Mouse (Mus musculus) embryonic fibroblast, embryonic 13.5 days (primary cell): ENCODE data around the gene Pmfbp1. TPM values are rescaled to one million over a fixed set of nuclear protein-coding genes. Genes with fewer than 3 reads are reported as not detected.

Experiments
- H3K27ac ChIP-seq: 2 replicates; pipeline ENCODE4 v1.5.1; 2012; ENCODE audit warnings: low read length, control low read depth, inconsistent platforms; ENCODE audit not compliant: insufficient read depth
- H3K4me1 ChIP-seq: 2 replicates; pipeline ENCODE4 v1.6.1; 2011; ENCODE audit warnings: low read length; ENCODE audit not compliant: control insufficient read depth, insufficient read depth
- H3K4me3 ChIP-seq: 2 replicates; pipeline ENCODE4 v1.5.1; 2011; ENCODE audit warnings: mild to moderate bottlenecking, control low read depth, low read length; ENCODE audit not compliant: insufficient read depth
- CTCF ChIP-seq: IDR thresholded peaks from 2 replicates; pipeline ENCODE4 v1.5.1; 2011; ENCODE audit warnings: mild to moderate bottlenecking, control low read depth, low read length, moderate library complexity, borderline replicate concordance; ENCODE audit not compliant: insufficient read depth
- POLR2A ChIP-seq: IDR thresholded peaks from 2 replicates; pipeline ENCODE4 v1.6.1; 2011; ENCODE audit warnings: low read depth, mild to moderate bottlenecking, control low read depth, low read length, moderate library complexity
- polyA plus RNA-seq: library from polyadenylated mRNA; stranded (reverse); fragments of >200 nt; gene quantifications from 2 replicates; pipeline ENCODE4 v1.2.4, GENCODE M21; 2011; ENCODE audit warnings: low read depth; ENCODE audit not compliant: missing spikeins, insufficient read length

Gene Pmfbp1
- polyA plus RNA-seq, 1 experiment = not detected

GRCm38 (mm10) chr8:109465761-109466160 is 28.1 kb upstream of the Pmfbp1 start:
- no peak overlapping the region for H3K4me3 ChIP-seq
- H3K4me1 ChIP-seq = no peaks in the 10 kb centered on the region
- no peak overlapping the region for H3K27ac ChIP-seq
- no peak for TF ChIP-seq POLR2A
- TF ChIP-seq CTCF = no peak

- TF ChIP-seq CTCF (no peak), POLR2A (no peak)
- Histone ChIP-seq H3K4me3 (no peak overlapping the region), H3K27ac (no peak overlapping the region), H3K4me1 (no peaks in the 10 kb centered on the region)
These were observed 26.3 kb upstream of the Pmfbp1 start for GRCm38 (mm10) chr8:109467516-109467915.

GRCm38 (mm10) chr8:109468112-109468511 is 25.7 kb upstream of the Pmfbp1 start:
- H3K4me3 ChIP-seq = no peak overlapping the region
- no peaks in the 10 kb centered on the region for H3K4me1 ChIP-seq
- TF ChIP-seq POLR2A = no peak
- TF ChIP-seq CTCF = no peak
- H3K27ac ChIP-seq = no peak overlapping the region

- Histone ChIP-seq H3K4me1 (no peaks in the 10 kb centered on the region), H3K27ac (no peak overlapping the region), H3K4me3 (no peak overlapping the region)
- TF ChIP-seq CTCF (no peak), POLR2A (no peak)
These were observed 22.0 kb upstream of the Pmfbp1 start for GRCm38 (mm10) chr8:109471876-109472275.

GRCm38 (mm10) chr8:109472400-109472799 is 21.4 kb upstream of the Pmfbp1 start:
- TF ChIP-seq POLR2A (no peak), CTCF (no peak)

GRCm38 (mm10) chr8:109474442-109475121 is 19.2 kb upstream of the Pmfbp1 start:
- no peak overlapping the region for H3K27ac ChIP-seq
- TF ChIP-seq CTCF (no peak), POLR2A (no peak)
- no peak overlapping the region for H3K4me3 ChIP-seq
- H3K4me1 ChIP-seq = no peaks in the 10 kb centered on the region

More at GRCm38 (mm10) chr8:109472400-109472799, 21.4 kb upstream of the Pmfbp1 start:
- Histone ChIP-seq H3K27ac (no peak overlapping the region), H3K4me1 (no peaks in the 10 kb centered on the region), H3K4me3 (no peak overlapping the region)

- TF ChIP-seq POLR2A (no peak), CTCF (no peak)
- Histone ChIP-seq H3K4me1 (no peaks in the 10 kb centered on the region), H3K4me3 (no peak overlapping the region), H3K27ac (no peak overlapping the region)
These were observed 18.4 kb upstream of the Pmfbp1 start for GRCm38 (mm10) chr8:109475436-109475835.

GRCm38 (mm10) chr8:109478586-109478985 is 15.2 kb upstream of the Pmfbp1 start:
- H3K4me1 ChIP-seq = no peaks in the 10 kb centered on the region; the same call in 1 of the 2 replicates
- TF ChIP-seq CTCF (no peak), POLR2A (no peak)
- H3K4me3 ChIP-seq = no peak overlapping the region
- H3K27ac ChIP-seq = no peak overlapping the region

- Histone ChIP-seq H3K4me1 (no peaks in the 10 kb centered on the region; the same call in 1 of the 2 replicates), H3K27ac (no peak overlapping the region), H3K4me3 (no peak overlapping the region)
- TF ChIP-seq CTCF (no peak), POLR2A (no peak)
These were observed 9.1 kb upstream of the Pmfbp1 start for GRCm38 (mm10) chr8:109484741-109485140.

GRCm38 (mm10) chr8:109485530-109485929 is 8.3 kb upstream of the Pmfbp1 start:
- Histone ChIP-seq H3K4me1 (no peaks in the 10 kb centered on the region; the same call in 1 of the 2 replicates), H3K4me3 (no peak overlapping the region), H3K27ac (no peak overlapping the region)
- TF ChIP-seq CTCF = no peak
- no peak for TF ChIP-seq POLR2A
